Mouse (Mus musculus) MEL (cell line): ENCODE results near the gene Gm20696.

ENCODE experiments used
- HCFC1 ChIP-seq: IDR thresholded peaks from 2 replicates; pipeline ENCODE4 v1.6.1; 2012; ENCODE audit warnings: low read depth, mild to moderate bottlenecking, inconsistent platforms, low read length, improper control_type of control experiment, moderate library complexity
- POLR2A ChIP-seq, 2 experiments: IDR thresholded peaks; 2 replicates each; pipeline ENCODE4 v1.6.1; 2011 to 2012; ENCODE audit warnings: low read length in 2 of 2, mild to moderate bottlenecking in 2 of 2, control low read depth in 1 of 2, improper control_type of control experiment in 1 of 2, low read depth in 1 of 2, moderate library complexity in 1 of 2; ENCODE audit not compliant: control insufficient read depth in 1 of 2, insufficient read depth in 1 of 2, poor library complexity in 1 of 2

- TF ChIP-seq POLR2A (IDR thresholded peaks at IDR 0.05; ENCODE audit: control insufficient read depth in 1 of 2, insufficient read depth in 1 of 2, low read depth in 1 of 2, low read length in 2 of 2, poor library complexity in 1 of 2) = no peak
- TF ChIP-seq HCFC1 = no peak
These were observed 239.3 kb downstream of the Gm20696 start for GRCm38 (mm10) chr6:99427301-99427700.
